Mouse (Mus musculus) midbrain, postnatal 0 days (tissue): ENCODE data around the gene Nudt22. TPM values are rescaled to one million over a fixed set of nuclear protein-coding genes. Genes with fewer than 3 reads are reported as not detected.

ENCODE experiments used
- ATAC-seq: fragments of 200-750 bp; cut with Nextera tagmentation; 2 replicates; pipeline ENCODE4 v1.8.0; 2017; ENCODE audit warnings: moderate number of reproducible peaks, mild to moderate bottlenecking, moderate TSS enrichment, moderate library complexity; ENCODE audit not compliant: low FRiP score
- DNase-seq: peaks from one replicate; pipeline ENCODE4 v3.0.0-alpha.2; 2015; ENCODE audit warnings: low spot score
- H3K27ac ChIP-seq: fragments of 300-500 bp; sonication (generic); 2 replicates; pipeline ENCODE4 v1.5.1; 2014; ENCODE audit warnings: low read depth, mild to moderate bottlenecking, low read length, mixed read lengths
- H3K27me3 ChIP-seq: fragments of 300-500 bp; sonication (generic); 2 replicates; pipeline ENCODE4 v1.6.1; 2014; ENCODE audit warnings: low read length, control low read depth, mixed read lengths; ENCODE audit not compliant: insufficient read depth
- H3K36me3 ChIP-seq: fragments of 300-500 bp; sonication (generic); 2 replicates; pipeline ENCODE4 v1.6.1; 2014; ENCODE audit warnings: low read length, control low read depth, mixed read lengths; ENCODE audit not compliant: insufficient read depth
- H3K4me1 ChIP-seq: fragments of 300-500 bp; sonication (generic); 2 replicates; pipeline ENCODE4 v1.6.1; 2014; ENCODE audit warnings: mild to moderate bottlenecking, control low read depth, antibody characterized with exemption, low read length, mixed read lengths; ENCODE audit not compliant: insufficient read depth
- H3K4me2 ChIP-seq: fragments of 300-500 bp; sonication (generic); 2 replicates; pipeline ENCODE4 v1.6.1; 2014; ENCODE audit warnings: low read depth, mild to moderate bottlenecking, low read length, mixed read lengths; ENCODE audit not compliant: poor library complexity, severe bottlenecking
- H3K4me3 ChIP-seq: fragments of 300-500 bp; sonication (generic); 2 replicates; pipeline ENCODE4 v1.5.1; 2014; ENCODE audit warnings: low read depth, mild to moderate bottlenecking, low read length, moderate library complexity
- H3K9ac ChIP-seq: fragments of 300-500 bp; sonication (generic); replicated peaks from 2 replicates; pipeline ENCODE4 v1.6.1; 2014; ENCODE audit warnings: mild to moderate bottlenecking, low read length, moderate library complexity, mixed read lengths; ENCODE audit not compliant: poor library complexity, severe bottlenecking
- H3K9me3 ChIP-seq: fragments of 300-500 bp; sonication (generic); 2 replicates; pipeline ENCODE4 v1.6.1; 2016; ENCODE audit warnings: low read length, control low read depth
- CTCF ChIP-seq: IDR thresholded peaks from 2 replicates; pipeline ENCODE4 v1.5.1; 2016; ENCODE audit warnings: antibody characterized with exemption, mild to moderate bottlenecking
- WGBS: fragments of 180-500 bp; shearing (Covaris S2); extraction: QIAGEN DNeasy Blood & Tissue Kit; methylation state at CpG from one replicate; pipeline ENCODE4 v1.1.7; 2014; 5-methylcytosine and 5-hydroxymethylcytosine counted together
- polyA plus RNA-seq: library from polyadenylated mRNA; unstranded; fragments of >200 nt; fragmentation: Nextera tagmentation; extraction: Ambion mirVana; gene quantifications from 2 replicates; pipeline ENCODE4 v1.2.1, GENCODE M21; 2015
- total RNA-seq: library from RNA; depleted of rRNA; stranded (reverse); fragments of >200 nt; gene quantifications from 2 replicates; pipeline ENCODE4 v1.2.3, GENCODE M21; 2014; rRNA removed

Nudt22 gene
- total and polyA plus RNA-seq, 2 experiments from 2014 or later, result 17.8 to 19.6 TPM

GRCm38 (mm10) chr19:6943709-6944108 lies 52.2 kb downstream of the Nudt22 start:
- TF ChIP-seq CTCF, result no peak
- H3K27ac ChIP-seq, result no peak overlapping the region
- 92% methylated on average over 6 of the region's 6 CpGs for WGBS

More at GRCm38 (mm10) chr19:6943709-6944108, 52.2 kb downstream of the Nudt22 start:
- peaks cover 19% of the 10 kb centered on the region for H3K4me1 ChIP-seq
- H3K9me3 ChIP-seq, result no peaks in the 10 kb centered on the region
- H3K9ac ChIP-seq, result no peak overlapping the region
- peaks cover 5% of the 10 kb centered on the region; the same call in 1 of the 2 replicates for H3K36me3 ChIP-seq
- no peak overlapping the region for H3K4me2 ChIP-seq
- ATAC-seq, result no peak
- no peak overlapping the region for H3K4me3 ChIP-seq
- H3K27me3 ChIP-seq, result no peaks in the 10 kb centered on the region
- no peak for DNase-seq

Other genes starting within 250 kb of the Nudt22 start
- 20.6 and 31.1 TPM in 2 replicates for gene Rps6ka4, start 155.5 kb downstream of the Nudt22 start, total RNA-seq
- 18.5 and 19.1 TPM in 2 replicates for gene Rps6ka4, start 155.5 kb downstream of the Nudt22 start, polyA plus RNA-seq
- gene Ccdc88b, start 137.9 kb downstream of the Nudt22 start, total RNA-seq, result 1.0 and 1.9 TPM in 2 replicates
- gene Ccdc88b, start 137.9 kb downstream of the Nudt22 start, polyA plus RNA-seq, result 0.86 and 1.8 TPM in 2 replicates
- 80.6 and 85.4 TPM in 2 replicates for gene Trmt112, start 86.4 kb downstream of the Nudt22 start, total RNA-seq
- gene Trmt112, start 86.4 kb downstream of the Nudt22 start, polyA plus RNA-seq, result 110 and 118 TPM in 2 replicates
- 211 and 223 TPM in 2 replicates for gene Prdx5, start 86.0 kb downstream of the Nudt22 start, total RNA-seq
- 491 and 528 TPM in 2 replicates for gene Prdx5, start 86.0 kb downstream of the Nudt22 start, polyA plus RNA-seq
- gene Esrra, start 74.3 kb downstream of the Nudt22 start, total RNA-seq, result 31.6 and 40.7 TPM in 2 replicates
- gene Esrra, start 74.3 kb downstream of the Nudt22 start, polyA plus RNA-seq, result 7.2 and 7.3 TPM in 2 replicates
- 0.52 and 1.1 TPM in 2 replicates for gene Catsperz, start 70.7 kb downstream of the Nudt22 start, total RNA-seq
- gene Catsperz, start 70.7 kb downstream of the Nudt22 start, polyA plus RNA-seq, result 2.1 and 3.0 TPM in 2 replicates
- gene Kcnk4, start 61.6 kb downstream of the Nudt22 start, total RNA-seq, result 7.9 and 13.6 TPM in 2 replicates
- 17.8 and 18.0 TPM in 2 replicates for gene Kcnk4, start 61.6 kb downstream of the Nudt22 start, polyA plus RNA-seq
- gene Bad, start 54.3 kb downstream of the Nudt22 start, total RNA-seq, result 50.3 and 55.9 TPM in 2 replicates
- 91.6 and 104 TPM in 2 replicates for gene Bad, start 54.3 kb downstream of the Nudt22 start, polyA plus RNA-seq
- gene Gpr137, start 53.6 kb downstream of the Nudt22 start, total RNA-seq, result 88.5 and 101 TPM in 2 replicates
- 77.6 and 78.8 TPM in 2 replicates for gene Gpr137, start 53.6 kb downstream of the Nudt22 start, polyA plus RNA-seq
- gene Ppp1r14b, start 21.1 kb downstream of the Nudt22 start, total RNA-seq, result 137 and 150 TPM in 2 replicates
- 143 and 144 TPM in 2 replicates for gene Ppp1r14b, start 21.1 kb downstream of the Nudt22 start, polyA plus RNA-seq
- 14.7 and 16.6 TPM in 2 replicates for gene Plcb3, start 19.6 kb downstream of the Nudt22 start, total RNA-seq
- 9.5 and 9.8 TPM in 2 replicates for gene Plcb3, start 19.6 kb downstream of the Nudt22 start, polyA plus RNA-seq
- gene Fkbp2, start 15.6 kb downstream of the Nudt22 start, total RNA-seq, result 24.9 and 29.3 TPM in 2 replicates
- gene Fkbp2, start 15.6 kb downstream of the Nudt22 start, polyA plus RNA-seq, result 149 and 155 TPM in 2 replicates
- 33.1 and 44.4 TPM in 2 replicates for gene Vegfb, start 8.5 kb downstream of the Nudt22 start, total RNA-seq
- 77.7 and 83.2 TPM in 2 replicates for gene Vegfb, start 8.5 kb downstream of the Nudt22 start, polyA plus RNA-seq
- 14.9 and 31.2 TPM in 2 replicates for gene Dnajc4, start 3.5 kb downstream of the Nudt22 start, total RNA-seq
- 21.6 and 25.7 TPM in 2 replicates for gene Dnajc4, start 3.5 kb downstream of the Nudt22 start, polyA plus RNA-seq
- gene Trpt1, start within 50 bp of the Nudt22 start, total RNA-seq, result 19.6 and 28.1 TPM in 2 replicates
- gene Trpt1, start within 50 bp of the Nudt22 start, polyA plus RNA-seq, result 19.8 and 23.4 TPM in 2 replicates
- 5.6 and 6.2 TPM in 2 replicates for gene Fermt3, start 23.4 kb upstream of the Nudt22 start, total RNA-seq
- 3.0 and 3.4 TPM in 2 replicates for gene Fermt3, start 23.4 kb upstream of the Nudt22 start, polyA plus RNA-seq
- gene Stip1, start 43.9 kb upstream of the Nudt22 start, total RNA-seq, result 97.0 and 101 TPM in 2 replicates
- 142 and 147 TPM in 2 replicates for gene Stip1, start 43.9 kb upstream of the Nudt22 start, polyA plus RNA-seq
- 1.4 and 5.1 TPM in 2 replicates for gene Macrod1, start 60.7 kb upstream of the Nudt22 start, total RNA-seq
- 5.9 and 6.2 TPM in 2 replicates for gene Macrod1, start 60.7 kb upstream of the Nudt22 start, polyA plus RNA-seq
- 9.9 and 11.4 TPM in 2 replicates for gene Flrt1, start 109.6 kb upstream of the Nudt22 start, total RNA-seq
- gene Flrt1, start 109.6 kb upstream of the Nudt22 start, polyA plus RNA-seq, result 9.8 and 11.9 TPM in 2 replicates
- 236 and 242 TPM in 2 replicates for gene Otub1, start 210.2 kb upstream of the Nudt22 start, total RNA-seq
- gene Otub1, start 210.2 kb upstream of the Nudt22 start, polyA plus RNA-seq, result 257 and 277 TPM in 2 replicates
- 1,114 and 1,471 TPM in 2 replicates for gene Cox8a, start 221.5 kb upstream of the Nudt22 start, total RNA-seq
- gene Cox8a, start 221.5 kb upstream of the Nudt22 start, polyA plus RNA-seq, result 1,645 and 1,756 TPM in 2 replicates
- 58.3 and 62.5 TPM in 2 replicates for gene Naa40, start 245.1 kb upstream of the Nudt22 start, total RNA-seq
- 45.6 and 46.1 TPM in 2 replicates for gene Naa40, start 245.1 kb upstream of the Nudt22 start, polyA plus RNA-seq